Mouse (Mus musculus): ENCODE results near the gene Neu2. TPM values are rescaled to one million over a fixed set of nuclear protein-coding genes. Genes with fewer than 3 reads are reported as not detected.
"Not testable (repeated sequence)": the region's sequence is repeated elsewhere in the genome, so short reads cannot be mapped to it uniquely, and the experiment has no call there.

Gene Neu2
- total RNA-seq (2021), result under 1 TPM; 0.22 to 0.23 TPM
- long read RNA-seq, experiment 1, result 0 reads
- long read RNA-seq, experiment 2, result 0 reads

DNA sequence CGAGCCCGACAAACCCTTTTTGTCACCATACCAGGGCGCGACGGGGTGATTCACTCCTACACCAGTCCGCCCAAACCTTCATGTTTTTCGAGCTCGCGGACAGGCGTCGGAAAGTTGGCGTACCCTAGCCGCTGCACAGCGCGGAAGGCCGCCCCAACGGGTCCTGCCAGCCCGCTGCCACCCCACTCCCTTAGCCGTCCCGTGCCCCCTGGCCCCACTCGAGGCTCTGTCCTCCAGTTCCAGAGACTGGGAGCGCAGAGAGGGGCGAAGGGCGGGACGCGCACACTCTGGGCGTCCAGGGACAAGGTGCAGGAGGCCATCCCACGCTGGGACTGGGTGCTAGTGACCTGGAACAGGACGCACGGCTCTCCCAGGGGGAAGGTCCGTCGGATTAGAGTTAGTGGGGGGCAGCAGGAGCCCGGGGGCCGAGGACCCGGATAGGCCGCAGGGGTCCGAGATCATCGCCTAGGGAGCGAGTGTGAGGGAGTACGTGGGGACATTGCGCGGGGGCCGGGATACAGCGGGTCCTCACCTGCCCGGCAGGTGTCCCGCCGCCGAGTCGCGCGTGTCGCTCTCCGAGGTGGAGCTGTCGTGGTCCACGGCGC is at the start of gene Neu2:
Gene Neu2 (plus strand): TSS at position 329 of the 605 bp plus-strand sequence.
- no peak for DNase-seq (ENCODE audit: low spot score in 2 of 2)

DNA sequence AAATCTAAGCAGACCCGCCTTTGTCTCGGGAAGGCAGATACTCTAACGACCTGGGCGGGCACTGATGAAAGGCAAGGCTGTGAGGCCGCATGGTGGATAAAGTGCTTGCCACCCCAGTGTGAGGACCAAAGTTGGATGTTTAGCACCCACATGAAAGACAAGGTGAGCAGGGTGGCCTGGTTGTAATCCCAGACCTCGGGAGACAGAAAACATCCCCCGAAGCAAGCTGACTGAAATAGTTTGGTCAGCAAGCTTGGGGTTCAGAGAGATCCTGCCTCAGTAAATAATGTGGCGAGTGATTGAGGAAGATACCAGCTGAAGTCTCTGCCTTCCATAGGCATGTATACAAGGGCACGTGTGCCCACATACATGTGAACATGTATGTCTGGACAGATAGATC is 42.2 kb upstream of the Neu2 start:
- DNase-seq (ENCODE audit: low spot score in 2 of 2), result no peak

DNA sequence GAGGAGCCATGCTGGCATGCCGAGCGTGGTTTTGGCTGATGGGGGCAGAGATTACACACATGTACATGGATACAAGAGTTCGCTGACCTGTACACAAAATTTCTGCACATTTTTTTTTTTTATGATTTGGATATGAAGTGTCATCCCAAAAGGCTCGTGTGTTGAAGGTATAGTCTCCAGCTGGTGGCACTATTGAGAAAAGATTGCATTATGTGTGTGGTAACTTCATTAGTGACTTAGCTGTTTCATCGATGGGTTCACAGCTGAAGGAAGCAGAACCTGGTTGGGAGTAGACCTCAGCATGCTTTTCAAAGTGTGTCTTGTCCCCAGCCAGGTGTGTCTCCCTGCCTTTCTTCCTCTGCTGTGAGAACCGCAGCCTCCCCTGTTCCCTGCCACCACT is 41.4 kb upstream of the Neu2 start:
- no peak for DNase-seq (ENCODE audit: low spot score in 2 of 2)

DNA sequence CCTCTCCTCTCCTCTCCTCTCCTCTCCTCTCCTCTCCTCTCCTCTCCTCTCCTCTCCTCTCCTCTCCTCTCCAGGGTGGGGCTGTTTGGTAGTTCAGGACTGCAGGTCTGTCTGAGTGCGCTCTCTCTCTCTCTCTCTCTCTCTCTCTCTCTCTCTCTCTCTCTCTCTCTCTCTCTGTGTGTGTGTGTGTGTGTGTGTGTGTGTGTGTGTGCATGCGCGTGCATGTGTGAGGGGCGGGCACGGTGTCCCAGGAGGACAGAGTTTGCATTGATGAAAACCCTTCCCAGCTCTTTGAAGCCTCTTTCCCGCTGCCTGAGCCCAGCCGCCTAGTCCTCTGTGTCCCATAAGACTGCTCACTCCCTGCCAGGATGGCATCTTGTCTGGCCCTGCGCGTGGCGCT is 39.7 kb upstream of the Neu2 start, which contains the start of gene Snorc:
Gene Snorc (plus strand): TSS at position 301 of the 400 bp plus-strand sequence.
- DNase-seq (ENCODE audit: low spot score in 2 of 2), result not testable (repeated sequence)

DNA sequence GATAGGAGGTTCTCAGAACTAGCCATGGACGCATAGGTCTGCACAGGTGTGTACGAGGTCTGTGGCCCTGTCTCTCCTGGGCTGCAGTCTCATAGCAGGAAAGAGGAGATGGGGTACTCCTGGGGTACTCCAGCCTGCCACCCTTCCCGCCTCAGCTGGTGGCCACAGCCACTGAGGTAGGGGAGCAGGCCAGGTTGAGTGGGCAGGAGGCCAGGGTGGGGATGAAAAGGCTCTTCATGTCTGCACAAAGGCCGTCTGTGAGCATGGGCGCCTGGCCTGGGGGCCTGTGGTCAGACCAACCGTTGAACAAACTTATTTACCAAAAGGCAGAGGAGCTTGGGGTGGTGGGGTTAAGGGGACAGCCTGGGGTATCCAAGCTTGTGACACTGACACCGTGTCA is 37.8 kb upstream of the Neu2 start:
- DNase-seq (ENCODE audit: low spot score in 2 of 2), result no peak

DNA sequence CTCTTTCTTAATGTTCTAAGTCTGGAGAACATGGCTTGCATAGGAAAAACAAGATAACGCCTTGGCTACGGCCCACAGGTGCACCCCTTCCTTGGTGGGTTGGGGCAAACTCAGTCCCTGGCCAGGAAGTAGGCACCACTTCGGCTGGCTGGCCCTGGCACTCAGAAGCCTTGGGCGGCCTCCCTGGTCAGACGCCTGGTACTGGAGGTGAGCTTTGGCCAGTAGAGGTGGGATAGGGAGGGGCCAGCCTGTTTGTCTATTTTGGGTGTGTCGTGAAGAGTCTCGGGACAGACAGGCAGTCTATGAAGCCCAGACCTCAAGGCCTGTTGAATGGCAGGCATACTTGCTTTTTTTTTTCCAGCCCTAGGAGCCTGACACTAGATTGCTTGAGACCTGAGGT is 37.1 kb upstream of the Neu2 start:
- no peak for DNase-seq (ENCODE audit: low spot score in 2 of 2)

DNA sequence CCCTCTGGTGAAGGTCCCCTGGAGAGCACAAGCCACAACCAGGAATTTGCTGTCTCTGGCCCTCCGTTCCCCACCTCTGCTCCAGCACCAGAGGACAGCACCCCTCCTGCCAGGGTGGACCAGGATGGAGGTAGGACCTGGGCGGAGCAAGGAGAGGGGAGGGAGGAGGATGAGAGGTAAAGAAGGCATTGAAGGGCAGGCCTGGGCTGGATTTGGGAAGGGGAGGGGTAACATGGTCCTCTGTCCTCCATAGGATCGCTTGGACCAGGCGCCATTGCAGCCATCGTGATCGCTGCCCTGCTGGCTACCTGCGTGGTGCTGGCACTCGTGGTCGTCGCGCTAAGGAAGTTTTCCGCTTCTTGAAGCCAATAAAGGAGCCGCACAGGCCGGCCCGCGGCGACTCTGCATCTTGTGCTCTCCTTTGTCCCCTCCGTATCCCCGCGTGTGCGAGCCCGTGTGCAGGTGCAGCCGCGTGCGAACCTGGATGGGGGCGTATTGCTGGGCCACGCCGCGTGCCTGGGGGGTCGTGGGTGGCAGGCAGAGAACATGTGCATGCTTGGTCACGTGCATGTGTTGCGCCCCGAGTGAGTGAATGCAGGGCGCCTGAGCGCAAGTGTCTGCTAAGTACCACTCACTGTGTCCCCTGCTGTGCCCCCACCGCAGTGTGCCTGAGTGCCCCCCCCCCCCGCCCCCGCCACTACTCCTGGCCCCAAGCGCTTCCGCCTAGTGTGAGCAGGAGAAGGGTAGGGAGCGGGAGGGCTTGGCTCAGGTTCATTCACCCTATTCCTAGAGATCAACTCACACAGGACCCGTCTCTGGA is 34.4 kb upstream of the Neu2 start:
- DNase-seq (ENCODE audit: low spot score in 2 of 2), result no peak

DNA sequence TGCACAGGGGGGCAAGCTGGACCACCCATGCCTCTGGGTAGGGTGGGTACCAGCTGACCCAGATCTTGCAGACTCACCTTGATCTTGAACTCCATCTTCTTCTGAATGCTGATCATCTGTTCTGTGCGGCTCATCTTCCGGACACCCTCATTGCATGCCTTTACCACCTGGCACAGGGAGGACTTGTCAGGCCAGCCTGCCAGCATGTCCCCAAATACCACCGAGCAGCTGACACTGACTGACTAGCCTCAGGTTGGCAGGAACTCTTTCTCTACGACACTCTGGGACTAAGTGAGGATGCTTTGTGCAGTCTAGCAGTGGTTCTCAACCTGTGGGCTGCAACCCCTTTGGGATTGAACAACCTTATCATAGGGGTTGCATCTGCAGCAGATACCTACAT is 27.1 kb upstream of the Neu2 start:
- no peak for DNase-seq (ENCODE audit: low spot score in 2 of 2)

DNA sequence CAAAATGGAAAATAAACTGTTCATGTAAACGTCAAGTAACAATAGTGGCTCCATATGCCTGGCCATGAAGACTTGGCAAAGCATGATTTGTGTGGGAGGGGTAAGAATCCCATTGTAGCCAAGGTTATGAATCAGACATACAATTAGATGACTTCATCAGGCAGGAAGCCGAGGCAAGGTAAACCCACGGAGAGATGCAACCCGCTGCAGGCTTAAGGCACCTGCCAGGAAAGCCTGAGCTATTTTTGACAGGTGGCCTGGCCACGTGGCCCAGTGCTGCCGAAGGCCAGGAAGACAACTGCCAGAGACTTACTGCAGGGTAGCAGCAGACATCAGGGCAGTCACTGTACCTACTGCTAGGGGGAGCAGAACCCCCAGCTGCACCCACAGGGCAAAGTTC is 23.3 kb upstream of the Neu2 start:
- no peak for DNase-seq (ENCODE audit: low spot score in 2 of 2)

DNA sequence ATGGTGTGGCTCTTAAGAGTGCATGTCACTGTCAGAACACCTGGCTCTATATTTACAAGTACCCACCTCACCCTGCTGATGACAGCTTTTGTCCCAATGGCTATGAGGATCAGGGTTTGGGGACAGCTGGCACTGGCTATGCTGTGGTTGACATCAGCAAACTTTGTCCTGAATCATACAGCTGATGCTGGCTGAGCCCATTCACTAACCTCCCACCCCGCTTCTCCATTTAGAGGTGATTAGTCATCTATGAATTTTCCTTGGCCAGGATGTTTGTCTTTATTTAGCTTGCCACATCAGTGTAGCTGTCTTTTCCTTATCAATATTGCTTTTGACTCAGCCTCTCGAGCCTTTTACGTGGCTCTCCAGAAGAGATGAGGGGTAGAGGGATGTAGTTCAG is 17.4 kb upstream of the Neu2 start:
- DNase-seq (ENCODE audit: low spot score in 2 of 2), result no peak

DNA sequence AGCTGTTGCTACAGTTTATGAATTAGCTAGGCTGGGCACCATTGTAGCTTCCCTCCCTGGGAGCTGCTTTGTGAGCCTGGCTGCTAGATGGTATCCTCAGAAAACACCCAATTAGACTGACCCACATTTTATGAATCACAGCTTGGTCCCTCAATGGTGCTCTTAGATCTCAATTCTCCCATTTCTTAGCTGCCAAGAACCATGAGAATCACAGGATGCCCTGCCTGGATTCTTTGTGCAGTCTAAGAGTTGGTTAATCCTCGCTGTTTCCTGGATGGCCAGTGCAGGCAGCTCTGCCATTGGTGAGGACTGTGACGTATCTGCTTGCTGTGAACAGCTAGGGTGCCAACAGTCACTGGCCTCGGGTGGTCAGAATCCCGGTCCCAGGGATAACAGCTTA is 16.1 kb upstream of the Neu2 start:
- no peak for DNase-seq (ENCODE audit: low spot score in 2 of 2)

DNA sequence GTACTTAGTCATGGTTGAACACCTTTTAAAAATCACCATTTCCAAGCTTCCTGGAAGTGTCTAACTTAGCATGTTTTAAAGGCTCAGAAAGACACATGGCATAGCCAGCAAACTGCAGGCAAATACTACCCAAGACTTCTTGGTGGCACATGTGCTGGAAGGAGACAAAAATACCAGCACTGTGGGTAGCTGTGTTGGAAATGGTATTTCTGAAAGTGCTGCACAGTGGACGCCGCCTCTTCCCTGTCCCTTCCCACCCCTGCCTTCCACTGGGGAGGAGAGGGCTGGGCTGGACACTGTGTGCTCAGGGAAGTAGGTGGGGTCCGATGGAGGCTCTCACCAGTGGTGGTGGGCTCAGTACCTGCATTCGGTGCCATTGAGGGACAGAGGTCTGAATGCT is 4.2 kb upstream of the Neu2 start:
- DNase-seq (ENCODE audit: low spot score in 2 of 2), result no peak

DNA sequence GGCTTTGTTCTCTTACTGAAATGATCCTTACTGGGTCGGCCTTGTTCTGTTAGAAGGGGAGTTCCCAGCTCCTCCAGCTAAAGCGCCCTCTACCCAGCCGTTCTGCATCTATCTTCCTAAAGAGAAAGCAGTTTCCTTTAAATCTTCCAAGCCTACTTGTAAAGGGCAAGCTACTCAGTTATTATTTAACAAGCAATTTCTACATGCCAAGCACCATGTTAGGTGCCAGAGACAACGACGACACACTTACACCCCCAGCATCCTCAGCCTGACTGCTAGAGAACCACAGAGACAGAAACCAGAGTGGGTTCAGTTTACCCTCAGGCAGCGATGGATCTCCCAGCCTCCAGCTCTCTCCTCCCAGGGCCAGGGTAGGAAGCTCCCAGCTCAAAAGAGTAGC is 1.8 kb upstream of the Neu2 start:
- DNase-seq (ENCODE audit: low spot score in 2 of 2), result no peak

DNA sequence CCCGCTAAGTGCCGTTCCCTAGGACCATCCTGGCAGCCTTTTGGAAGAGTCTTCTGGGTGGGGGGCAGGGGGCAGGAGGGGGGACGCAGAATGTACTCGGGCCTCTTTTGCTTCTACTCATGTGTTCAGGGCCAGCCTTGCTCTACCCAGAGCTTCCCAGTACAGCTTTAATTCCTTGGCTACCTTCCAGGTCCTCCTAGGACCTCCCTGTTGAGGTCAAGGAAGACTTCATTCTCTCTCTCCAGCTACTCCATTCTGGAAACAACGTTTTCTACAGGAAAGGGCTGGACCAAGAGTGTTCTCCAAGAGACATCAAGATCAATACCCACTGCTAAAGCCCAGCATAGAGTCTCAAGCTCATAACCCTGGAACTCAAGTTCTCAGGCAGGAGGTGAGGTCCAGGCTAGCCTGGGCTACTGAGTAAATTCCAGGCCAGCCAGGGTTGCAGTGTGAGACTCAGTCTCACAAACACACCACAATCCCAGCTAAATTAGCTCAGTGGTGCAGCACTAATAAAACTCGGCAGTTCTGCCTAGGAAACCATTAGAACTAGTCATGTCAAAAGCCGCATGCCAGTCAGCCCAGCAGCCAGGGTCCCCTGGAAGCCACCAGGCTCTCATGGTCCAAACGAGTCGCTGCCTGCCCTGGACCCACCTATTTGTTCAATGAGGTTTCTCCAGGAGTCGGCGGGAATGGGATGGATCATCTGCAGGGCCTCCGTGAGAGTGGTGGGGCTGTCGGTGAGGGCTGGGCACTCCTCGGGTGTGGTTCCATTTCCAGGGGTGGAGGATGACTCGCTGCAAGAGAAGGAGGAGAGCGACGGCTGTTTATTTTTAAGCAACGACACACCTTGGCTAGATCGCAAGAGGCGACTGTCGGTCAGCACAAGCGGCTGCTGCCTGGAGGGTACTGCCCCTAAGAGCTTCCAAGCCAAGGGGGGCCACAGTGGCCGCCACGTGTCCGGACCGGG is 813 bp upstream of the Neu2 start:
- no peak for DNase-seq (ENCODE audit: low spot score in 2 of 2)

DNA sequence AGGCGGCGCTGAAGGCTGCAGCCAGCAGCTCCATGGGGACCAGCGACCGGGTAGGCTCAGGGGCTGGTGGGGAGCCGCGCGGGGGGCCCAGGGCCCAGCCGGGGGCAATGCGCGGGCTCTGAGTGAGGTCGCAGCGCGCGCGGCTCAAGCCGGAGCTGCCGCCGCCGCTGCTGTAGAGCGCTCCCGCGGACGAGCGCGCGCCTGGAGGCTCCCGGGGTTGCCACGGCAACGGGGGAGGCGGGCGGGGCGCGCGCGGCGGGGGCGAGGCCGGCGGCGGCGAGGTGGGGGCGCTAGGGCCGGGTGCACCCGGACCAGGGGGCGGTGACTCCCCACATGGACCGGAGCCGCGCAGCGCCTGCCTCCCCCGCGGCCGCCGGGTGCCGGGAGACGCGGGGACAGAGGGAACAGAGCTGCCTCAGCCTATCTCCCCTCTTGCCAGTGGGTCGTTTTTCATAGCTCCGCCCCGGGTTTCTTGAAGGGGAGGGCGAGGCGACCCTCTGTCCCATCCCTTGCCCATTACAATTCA is 540 bp downstream of the Neu2 start:
- DNase-seq (ENCODE audit: low spot score in 2 of 2), result peak in 1 of 2 experiments; percentile 8

DNA sequence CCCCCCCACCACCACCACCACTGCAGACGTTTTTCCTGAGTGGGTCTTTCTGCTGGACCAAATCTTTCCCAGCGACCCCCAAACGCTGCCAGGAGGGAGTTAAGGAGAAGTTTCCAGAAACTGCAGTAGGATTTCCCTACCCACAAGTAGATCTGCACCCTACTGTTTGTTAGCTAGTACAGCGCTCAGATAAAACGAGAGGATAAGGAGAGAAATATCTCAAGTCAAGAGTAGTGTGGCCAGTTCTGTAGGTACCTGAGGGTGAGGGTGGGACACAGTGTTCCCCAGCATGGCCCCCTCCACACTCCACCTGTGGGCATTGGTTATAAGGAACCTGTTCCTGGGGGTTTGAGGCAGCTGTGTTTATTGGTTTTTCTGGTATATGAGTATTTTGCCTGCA is 1.2 kb downstream of the Neu2 start:
- DNase-seq (ENCODE audit: low spot score in 2 of 2), result no peak

DNA sequence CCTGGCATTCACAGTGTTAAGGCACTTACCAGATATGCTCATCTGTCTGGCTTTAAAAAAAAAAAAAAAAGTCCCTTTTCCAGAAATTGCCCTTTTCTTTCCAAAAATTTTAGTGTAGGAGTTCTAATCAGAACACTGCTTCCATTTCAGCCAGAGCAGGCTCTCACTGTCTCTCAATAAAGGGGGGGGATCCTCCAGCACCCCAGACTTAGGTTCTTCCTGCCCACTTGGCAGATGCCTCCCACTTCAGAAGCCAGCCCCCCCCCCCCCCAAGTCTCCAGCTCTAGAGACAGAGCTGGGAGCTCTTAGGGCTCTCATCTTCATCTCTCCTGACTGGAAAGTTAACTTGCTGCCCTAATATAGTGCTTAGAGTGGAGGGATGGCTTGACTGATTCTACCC is 10.8 kb downstream of the Neu2 start:
- no peak for DNase-seq (ENCODE audit: low spot score in 2 of 2)

DNA sequence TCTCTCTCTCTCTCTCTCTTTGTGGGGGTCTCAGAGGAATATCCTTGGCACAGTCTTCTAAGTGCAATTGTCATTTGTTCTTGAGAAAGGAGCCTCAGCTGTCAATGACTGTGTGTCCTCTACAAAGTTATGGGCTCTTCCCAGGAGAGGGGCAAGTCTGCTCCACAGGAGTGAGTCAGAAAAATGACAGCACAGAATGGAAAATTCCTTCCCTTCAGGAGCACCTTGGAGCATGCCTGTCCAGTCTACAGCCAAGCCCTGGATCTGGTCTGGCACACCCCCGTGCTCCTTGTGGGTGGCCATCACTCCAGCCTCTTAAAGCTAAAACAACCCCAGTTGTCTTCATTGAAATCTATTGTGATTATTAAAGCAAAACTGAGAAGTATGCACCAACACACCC is 11.8 kb downstream of the Neu2 start:
- no peak for DNase-seq (ENCODE audit: low spot score in 2 of 2)

DNA sequence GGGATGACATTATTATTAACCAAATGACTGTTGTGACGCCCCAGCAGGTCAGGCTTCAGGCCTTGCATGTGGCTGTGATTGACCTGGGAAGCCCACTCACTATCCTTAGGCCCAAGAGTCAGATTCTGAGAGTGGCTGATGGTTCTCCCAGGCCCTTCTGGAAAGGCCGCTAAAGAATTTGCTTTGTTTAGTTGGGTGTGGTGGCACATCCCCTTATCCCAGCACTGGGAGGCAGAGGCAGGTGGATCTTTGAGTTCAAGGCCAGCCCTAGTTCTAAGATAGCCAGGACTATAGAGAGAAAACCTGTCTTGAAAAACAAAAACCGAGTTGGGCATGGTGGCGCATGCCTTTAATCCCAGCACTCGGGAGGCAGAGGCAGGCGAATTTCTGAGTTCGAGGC is 15.4 kb downstream of the Neu2 start:
- DNase-seq (ENCODE audit: low spot score in 2 of 2), result no peak

DNA sequence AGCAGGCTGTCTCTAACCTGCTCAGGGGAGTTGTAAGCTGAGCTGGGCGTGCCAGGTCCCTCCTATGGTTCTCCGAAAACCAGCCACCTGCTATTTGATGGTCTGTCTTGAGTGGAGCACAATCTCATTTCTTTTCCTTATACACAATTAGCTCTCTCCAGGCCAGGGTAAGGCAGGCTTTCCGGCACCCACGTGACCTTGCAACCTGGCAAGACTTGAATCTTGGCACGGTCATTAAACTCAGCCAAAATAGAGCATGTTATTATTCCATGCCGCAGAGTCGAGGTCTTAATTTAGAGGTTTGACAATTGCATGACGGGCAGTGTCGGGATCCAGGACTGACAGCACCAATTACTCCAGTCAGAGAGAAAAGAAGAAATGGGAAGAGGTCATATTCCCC is 17.5 kb downstream of the Neu2 start:
- DNase-seq (ENCODE audit: low spot score in 2 of 2), result no peak

DNA sequence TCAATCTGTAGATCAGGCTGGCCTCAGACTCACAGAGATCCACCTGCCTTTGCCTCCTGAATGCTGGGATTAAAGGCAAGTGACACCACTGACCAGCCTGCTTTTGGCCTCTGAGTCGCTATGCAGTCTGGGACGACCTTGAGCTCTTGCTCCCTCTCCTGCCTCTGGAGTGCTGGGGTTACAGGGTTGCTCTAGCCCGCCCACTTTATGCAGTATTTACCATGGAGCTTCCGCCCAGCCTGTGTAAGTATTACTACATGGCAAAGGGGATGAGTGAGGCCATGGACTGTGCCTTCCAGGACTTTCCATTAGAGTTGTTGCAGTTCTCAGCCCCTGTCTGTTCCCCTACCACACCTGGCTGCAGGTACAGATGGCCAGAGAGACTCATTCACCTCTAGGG is 22.7 kb downstream of the Neu2 start:
- no peak for DNase-seq (ENCODE audit: low spot score in 2 of 2)

All from adrenal gland, postnatal 4 days (tissue).